Mouse (Mus musculus): Measurements from ENCODE around the gene Gm28048.

Gm28048 gene

DNA sequence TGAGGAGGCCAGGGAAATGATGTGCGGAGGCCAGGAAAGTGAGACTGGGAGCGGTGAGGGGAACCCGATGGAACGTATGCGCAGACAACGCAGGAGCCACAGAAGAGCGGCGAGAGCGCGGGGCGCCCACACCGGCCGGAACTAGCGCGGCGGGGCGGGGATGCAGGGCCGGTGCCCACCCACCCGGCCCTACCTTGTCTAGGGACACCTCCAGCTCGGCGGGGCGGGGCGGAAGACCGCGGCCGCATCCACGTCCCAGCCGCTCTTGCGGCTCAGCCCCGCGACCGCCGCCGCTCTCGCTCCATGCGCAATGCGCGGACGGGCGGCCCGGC lies 122.6 kb downstream of the Gm28048 start:
- no peak for DNase-seq (ENCODE audit: low spot score)

DNA sequence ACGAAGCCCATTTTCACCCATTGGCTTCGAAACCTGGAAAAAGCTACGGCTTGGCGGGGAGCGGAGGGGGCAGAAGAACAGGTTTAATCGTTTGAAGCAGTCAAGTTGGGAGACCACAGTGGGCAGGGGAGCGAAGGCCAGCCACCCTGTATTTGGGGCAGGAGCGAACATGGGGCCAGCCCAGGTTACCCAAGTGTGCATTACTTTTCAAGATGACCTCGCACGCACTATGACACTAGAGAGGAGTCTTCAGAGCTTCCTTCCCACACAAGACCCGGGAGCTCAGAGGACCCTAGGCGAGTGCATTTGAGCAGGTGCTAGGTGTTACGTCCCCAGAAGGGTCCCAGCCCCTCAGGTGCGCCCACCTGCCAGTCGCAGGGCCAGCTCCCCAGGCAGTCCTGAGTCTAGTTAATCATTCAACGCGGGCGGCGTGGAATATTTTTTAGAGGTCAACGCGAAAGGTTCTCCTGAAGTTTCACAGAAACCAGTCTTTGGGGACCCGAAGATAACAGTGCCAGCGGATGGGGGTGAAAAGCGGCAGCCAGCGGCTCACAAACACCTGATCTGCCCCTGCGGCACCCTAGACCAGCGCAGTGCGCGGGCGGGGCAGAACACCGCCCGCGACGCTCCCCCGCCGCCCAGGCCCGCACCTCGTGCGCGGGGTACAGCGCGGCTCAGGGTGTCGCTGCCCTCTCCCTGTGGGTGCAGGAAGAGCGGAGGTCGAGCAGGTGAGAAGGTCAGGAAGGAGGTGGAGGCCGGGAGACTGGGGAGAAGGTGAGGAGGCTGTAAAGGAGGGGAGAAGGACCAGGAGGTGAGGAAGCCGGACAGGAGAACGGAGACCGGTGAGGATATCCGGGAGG lies 123.2 kb downstream of the Gm28048 start:
- no peak for DNase-seq (ENCODE audit: low spot score)

DNA sequence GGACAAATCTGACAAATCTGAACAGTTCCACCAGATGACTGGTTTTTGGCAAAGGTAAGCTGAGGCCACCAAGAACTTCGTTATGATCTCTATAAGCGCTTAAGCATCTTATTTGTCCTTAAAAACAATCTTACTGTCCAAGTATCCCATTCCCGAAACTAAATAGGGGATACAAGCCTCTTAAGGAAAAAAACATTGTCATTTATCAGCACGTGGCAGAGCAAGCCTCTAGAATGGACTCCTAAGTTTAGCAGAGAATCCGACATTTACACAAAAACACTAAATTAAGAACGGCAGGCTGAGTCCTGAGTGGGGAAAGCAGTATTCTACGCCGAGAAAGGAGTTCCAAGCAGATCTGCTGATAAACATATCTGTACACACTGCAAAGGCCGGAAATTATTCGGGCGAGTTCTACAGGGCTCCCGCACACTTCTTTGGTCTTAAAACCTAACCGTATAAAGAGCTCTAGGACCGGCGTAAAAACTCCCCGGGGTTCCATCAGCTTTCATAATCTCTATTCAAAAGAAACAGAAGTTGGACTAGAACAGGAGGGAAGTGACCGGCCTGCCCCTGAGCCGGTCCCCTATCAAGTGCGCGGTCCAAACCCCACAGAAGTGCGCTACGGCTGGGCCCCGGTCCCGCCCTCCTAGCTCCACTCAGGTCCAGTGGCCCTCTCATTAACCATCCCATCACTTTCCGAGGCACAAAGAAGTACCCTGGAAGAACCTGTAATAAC lies 124.0 kb downstream of the Gm28048 start:
- no peak for DNase-seq (ENCODE audit: low spot score)

DNA sequence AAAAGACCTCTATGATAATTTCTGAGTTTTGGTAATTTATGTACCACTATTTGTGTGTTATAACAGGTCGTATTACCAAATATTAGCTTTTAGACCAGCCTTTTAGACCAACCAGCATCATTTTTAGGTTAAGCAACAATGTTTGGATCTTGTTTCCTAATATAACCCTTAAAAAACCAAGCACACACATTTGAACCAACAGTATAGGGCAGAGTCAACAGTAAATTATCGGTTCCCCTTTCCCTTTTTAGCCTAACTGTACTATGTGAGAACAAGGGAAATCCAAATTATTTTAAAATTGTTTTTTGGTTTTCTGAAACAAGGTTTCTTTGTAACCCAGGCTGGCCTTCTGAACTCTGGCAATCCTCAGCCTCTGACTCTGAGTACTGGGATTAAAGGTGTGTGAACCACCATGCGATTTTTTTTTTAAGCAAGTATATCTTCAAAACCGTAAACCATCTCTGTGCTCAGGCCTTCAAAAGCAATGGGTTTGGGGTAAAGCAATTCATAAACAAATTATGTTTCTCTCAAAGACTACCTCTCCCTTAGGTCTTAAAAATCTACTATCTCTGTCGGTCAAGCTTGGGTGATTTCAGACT lies 124.7 kb downstream of the Gm28048 start:
- no peak for DNase-seq (ENCODE audit: low spot score)

DNA sequence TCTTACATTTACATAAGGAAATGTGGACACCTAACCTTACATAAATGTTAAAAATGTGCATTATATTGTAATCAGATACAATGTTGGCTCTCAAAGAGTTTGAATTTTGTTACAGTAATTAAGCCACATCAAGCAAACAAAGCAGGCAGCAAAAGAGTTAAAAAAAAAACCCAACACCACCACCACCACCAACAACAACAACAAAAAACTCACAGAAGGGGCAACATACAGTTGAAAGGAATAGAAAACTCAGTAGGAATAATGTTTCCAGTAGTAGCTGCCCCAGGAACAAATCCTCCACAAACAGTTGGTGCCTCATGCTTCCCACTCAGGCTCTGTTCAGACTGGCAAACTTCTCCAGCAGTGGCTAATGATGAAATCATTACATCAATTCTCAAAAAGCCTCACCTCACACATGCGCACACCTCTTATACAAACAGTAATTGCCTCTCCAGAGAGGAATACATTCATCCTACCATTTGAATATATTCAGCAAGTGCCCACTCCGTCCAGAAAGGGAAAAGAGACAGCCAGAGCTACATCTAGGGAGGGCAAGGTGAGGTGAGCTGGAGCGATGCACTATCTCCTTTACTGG lies 125.4 kb downstream of the Gm28048 start:
- no peak for DNase-seq (ENCODE audit: low spot score)

DNA sequence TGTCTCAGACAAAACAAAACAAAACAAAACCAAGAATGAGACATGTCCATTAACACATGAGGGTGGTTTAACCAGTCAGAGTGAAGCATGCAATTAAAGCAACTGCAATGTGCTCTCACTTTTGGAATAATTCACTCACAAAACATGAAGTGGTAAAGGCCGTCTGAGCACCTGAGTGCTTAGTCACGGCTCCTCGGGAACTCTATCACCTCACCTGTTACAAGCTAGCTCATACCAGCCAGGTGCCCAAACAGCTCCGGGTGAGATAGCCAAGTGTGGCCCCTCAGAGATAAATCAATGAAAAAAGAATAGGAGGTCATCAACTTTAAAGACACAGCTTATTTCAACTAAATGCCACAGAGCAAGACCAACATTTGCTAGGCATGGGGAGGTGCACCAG lies 127.3 kb downstream of the Gm28048 start:
- DNase-seq (ENCODE audit: low spot score), result no peak

DNA sequence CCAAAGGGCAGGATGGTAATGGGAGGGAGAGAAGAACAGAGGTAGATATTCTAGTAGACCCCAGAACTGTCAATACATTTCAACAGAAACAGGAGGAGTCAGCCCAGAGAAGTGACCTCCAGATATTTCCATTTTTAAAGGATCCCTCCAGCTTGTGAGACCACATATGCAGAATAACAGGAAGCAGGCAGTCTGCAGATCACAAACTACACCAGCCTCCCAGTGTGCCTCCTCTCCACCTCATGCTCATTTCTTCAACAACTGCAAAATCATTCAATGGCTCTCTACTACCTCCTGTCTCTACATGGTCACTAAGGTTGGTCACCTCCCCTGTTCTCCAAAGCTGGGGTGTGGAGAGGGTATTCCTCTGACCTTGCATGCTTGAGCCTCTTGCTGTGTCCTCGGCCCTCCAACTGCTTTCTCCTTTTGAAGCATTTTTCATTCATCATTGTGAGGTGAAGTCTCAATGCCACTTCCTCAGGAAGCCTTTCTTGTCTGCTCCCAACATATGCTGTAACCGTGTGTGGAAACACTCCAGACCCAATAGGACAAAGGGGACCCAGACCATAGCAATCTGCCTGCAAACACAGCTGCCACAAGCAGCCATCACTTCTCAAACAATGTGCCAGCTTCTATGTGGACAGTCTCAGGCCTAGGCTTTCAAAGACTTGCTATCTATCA lies 128.3 kb downstream of the Gm28048 start:
- DNase-seq (ENCODE audit: low spot score), result no peak

DNA sequence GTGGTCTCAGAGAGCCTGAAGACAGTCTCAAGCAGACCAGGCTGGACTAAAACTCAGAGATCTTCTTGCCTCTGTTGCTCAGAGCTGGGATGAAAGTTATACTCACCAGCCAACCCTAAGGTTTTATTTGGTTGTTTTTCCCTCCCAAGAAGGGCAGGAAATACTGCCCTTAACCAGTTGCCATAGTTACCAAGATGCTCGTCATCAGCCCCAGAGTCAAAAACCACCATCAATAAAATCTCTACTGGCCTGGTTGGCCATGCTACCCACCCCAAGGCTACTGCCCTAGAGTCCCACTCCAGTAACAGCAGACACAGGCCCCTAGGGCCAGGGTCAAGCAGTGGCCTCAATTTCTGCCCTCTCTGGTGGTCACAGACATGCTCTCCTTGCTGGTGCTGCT lies 129.4 kb downstream of the Gm28048 start:
- DNase-seq (ENCODE audit: low spot score), result no peak

DNA sequence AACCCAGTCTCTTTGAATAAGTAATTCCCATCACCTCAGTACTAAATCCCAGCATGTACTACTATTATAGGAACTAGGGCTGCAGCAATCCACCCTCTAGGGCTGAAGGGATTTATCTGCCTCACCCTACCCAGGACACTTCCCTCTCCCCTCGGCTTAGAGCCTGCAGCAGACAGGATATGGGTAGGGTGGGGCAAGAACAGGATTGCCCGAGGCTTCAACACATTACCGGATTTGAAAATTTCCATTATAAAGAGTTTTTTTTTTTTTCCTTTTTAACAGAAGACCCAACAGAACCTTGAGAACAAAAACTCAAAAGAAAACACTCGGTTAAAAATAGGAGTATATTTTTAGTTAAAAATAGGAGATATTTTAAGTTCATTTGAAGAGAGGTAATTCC lies 130.5 kb downstream of the Gm28048 start:
- DNase-seq (ENCODE audit: low spot score), result no peak

DNA sequence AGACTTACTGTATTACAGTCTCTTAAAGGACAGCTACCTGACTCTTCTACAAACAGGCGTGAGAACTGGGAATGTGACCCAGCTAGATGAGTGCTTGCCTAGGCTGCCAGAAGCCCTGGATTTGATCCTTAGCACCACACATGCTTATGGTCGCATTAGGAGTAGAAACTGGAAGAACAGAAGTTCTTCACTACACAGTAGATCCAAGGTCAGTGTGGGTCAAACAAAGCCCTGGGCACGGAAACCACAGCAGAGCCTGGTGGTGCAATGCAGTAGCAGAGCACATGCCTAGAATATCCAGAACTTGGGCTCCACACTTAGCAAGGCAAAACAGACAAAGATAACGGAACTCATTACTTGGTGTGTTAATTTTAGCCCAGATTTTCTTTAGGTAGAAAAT lies 131.8 kb downstream of the Gm28048 start:
- DNase-seq (ENCODE audit: low spot score), result no peak

DNA sequence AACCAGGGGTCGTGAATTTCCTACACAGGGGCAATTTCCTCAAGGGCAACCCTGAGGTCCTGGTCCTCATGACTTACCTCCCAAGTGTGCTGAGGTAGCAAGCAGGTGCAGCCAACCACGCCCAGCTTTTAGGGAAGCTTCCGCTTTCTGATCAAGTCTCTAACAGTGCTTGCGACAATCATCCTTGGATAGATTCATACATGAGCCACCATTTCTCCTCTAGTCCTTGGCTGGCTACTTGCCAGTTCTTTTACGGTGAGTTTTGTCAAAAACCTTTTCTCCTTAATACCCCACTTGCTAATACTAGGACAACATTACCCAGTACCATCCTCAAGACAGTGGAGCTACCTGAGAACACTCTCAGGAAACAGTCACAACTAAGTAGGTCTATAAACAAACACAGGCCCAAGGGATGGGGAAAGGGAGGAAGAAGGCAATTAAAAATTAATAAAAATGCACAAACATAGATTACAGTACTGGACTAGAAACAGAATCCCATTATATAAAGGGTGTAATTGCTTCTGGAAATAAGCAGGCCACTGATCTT lies 133.2 kb downstream of the Gm28048 start:
- no peak for DNase-seq (ENCODE audit: low spot score)

DNA sequence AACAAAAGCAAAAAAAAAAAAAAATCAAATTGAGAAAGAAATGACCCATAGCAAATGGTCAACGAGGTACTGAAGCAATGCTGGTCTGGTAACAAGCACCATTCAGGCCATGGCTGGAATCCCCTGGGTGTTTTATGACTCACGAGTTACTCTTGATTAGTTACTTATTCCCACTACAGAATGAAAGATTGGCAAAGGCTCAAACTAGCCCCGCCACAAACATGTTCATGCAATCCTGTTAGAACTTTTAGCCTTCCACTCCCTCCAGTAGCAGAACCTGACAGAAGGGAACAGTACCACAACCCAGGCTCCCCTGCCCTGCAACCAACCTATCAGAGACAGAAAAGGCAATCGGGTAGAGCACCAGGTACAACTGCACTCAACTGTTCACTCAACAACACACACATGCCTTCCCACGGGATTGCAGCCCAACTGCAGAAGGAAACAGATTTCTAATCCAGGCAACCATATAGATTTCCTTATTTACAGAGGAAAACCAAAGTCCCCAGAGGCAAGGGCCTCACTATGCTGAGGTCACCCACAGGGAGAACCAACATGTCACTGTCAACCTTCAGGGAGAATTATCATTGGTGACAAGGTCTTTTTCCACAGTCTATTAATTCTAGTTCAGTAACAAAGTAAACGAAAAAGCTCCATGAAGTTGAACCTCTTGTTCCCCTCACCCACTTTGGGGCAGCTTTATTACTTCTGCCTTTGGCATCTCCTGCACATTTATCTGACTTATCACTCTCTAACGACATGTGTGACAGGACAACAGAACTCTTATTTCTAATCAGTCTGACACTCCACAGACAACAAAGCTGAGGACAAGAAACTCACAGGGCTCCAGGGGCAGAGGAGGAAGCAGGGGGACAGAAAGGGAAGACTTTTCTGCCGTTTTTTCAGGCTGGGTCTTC lies 133.9 kb downstream of the Gm28048 start:
- no peak for DNase-seq (ENCODE audit: low spot score)

DNA sequence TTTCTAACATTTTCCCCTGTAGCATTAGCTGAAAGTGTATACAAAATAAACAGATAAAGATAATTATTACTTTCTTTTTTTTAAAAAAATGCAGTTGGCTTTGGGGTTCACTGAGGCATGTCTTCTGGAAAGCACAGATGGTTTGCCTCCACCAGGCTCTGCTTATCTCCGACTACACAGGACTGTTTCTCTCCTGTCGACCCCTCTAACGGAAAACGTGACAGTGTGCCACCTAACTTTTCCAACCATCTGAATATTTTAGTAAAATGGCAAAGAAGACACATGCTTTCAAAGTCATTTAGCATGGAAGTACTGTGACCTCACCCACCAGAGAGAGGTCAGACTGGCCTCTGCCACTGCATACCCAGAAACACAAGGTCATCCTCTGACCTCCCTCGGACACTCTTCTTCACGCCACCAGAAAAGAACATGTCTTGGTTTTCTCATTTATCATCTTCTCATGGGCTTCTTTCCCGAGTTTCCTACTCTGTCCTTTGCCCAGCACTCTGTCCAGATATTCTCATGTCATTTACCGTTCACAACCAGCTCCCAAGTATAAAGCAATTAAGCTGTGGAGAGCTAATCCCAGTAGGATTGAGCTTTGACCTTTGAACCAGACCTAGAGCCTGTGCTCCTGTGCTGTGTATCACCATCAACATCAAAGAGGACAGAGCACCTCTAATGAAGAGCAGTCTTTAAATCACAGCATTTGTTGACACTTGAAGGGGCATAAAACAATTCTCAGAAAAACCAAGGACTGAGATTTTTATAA lies 134.7 kb downstream of the Gm28048 start:
- no peak for DNase-seq (ENCODE audit: low spot score)

DNA sequence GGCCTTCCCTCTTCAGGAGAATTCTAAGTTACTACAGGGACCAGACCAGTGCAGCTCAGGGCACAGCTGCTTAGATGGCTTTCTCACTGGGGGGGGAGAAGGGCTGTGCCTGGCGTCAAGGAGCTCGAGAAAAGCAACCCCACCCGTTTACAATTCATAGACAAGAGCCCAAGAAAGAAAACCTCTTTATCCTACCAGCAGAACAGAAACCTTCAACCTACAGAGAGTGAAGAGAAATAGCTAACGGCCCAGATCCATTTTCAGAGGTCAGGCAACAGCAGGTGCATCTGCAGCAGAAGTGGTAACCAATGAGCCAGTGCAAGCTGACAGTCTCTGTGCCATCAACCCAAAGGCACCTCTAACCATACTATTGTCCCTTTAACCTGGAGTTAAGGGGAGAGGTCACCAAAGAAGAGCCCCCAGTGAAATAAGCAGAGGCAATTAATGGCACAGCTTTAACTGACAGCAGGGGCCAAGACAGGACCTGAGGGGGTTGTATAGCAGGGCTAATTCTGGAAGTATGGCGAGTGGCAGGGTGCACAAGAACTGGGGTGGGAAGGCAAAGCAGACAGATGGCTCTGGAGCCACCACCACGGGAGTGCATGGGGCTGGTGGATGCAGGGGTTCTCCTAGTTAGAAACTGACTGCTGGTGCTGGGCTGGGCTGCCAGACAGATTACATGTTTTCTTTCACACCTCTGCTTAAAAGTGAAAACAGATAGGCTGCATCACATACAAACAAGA lies 135.6 kb downstream of the Gm28048 start:
- DNase-seq (ENCODE audit: low spot score), result no peak

DNA sequence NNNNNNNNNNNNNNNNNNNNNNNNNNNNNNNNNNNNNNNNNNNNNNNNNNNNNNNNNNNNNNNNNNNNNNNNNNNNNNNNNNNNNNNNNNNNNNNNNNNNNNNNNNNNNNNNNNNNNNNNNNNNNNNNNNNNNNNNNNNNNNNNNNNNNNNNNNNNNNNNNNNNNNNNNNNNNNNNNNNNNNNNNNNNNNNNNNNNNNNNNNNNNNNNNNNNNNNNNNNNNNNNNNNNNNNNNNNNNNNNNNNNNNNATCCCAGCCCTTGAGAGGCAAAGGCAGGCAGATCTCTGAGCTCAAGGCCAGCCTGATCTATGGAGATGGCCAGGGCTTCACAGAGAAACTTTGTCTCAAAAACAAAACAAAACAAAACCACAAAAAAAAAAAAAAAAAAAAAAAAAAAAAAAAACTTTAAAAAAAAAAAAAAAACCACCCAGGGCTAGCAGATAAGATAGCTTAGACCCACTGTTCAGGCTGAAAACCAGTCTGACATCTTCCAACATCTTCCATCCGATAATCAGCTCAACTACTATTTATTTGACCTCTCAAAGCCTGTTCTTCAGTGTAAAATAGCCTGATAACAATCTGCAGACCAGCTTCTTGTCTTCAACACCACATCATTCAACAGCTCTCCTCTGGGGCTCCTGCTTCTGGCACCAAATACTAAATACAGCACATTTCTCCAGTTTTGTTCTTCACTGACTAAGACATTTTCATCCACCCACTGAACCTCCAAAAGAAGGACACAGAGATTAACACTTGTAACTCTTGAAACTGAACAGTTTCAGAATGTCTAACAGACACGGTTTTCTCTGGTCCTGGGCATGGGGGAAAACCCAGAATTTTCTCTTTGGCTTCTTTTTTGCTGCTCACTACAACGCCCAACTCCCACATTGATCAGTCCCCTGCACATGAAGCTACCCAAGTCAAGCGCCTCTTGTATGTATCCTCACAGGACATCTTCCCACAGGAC lies 136.9 kb downstream of the Gm28048 start:
- no peak for DNase-seq (ENCODE audit: low spot score)

DNA sequence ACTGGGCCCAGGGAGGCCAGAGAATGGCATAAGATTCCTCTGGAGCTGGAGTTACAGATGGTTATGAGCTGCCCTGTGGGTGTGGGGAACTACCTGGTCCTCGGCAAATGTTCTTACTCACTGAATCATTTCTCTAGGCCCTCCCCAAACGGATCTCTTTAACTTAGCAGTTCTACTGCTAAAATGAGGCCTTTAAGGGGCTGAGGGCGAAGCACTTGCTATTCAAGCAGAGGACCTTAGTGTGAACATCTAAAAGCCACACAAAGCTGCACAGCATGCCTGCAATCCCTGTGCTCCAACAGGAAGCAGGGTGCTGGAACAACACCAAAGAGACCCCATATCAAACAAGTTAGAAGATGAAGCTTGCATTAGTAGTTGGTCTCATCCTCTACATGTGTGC lies 142.4 kb downstream of the Gm28048 start:
- DNase-seq (ENCODE audit: low spot score), result no peak

DNA sequence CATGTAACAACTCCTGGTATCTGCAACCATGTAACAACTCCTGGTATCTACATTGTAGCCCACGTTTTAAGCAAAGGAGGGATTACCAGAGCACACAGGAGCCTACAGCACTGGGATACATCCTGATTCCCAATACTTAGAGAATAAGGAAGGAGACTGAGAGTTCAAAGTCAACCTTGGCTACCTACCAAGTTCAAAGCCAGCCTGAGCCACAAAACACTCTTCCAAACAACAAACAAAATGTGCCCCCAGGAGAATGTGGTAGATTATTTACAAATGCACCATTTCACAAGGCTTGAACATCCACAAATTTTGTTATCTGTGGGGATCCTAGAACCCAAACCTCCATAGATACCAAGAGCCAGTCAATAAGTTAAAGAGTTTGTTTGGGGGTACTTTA lies 143.5 kb downstream of the Gm28048 start:
- no peak for DNase-seq (ENCODE audit: low spot score)

DNA sequence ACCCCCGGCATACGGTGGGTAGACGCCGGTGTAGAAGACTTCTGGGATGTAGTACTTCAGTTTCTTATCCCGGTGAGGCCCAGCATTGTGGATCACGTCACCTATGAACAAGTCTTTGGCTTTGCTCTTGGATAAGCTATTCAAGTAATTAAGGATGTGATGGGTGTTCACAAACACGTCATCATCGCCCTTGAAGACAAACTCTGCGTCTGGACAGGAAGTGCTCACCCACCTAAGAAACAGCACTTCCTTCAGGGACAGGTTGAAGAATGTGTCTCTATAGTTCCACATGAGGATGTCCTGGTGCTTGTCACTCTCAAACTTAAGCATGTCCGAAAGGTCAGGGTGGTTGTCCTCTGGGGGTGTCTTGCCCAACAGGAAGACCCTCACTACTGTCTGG lies 145.6 kb downstream of the Gm28048 start:
- DNase-seq (ENCODE audit: low spot score), result no peak

Data from layer of hippocampus, adult 9-10 months (tissue).